Mouse (Mus musculus) heart, postnatal 0 days (tissue): ENCODE measurements at regions not wholly inside any gene's neighbourhood (a gene's known extent, or its start where the extent isn't known, plus 50 kb on each side); places are given as distances from the start of the nearest gene placed in this dataset.

Experiments used
- CTCF ChIP-seq: IDR thresholded peaks from 2 replicates; pipeline ENCODE4 v1.5.1; 2016; ENCODE audit warnings: antibody characterized with exemption, control low read depth, low read depth
- EP300 ChIP-seq: IDR thresholded peaks from 2 replicates; pipeline ENCODE4 v1.6.1; 2016; ENCODE audit warnings: antibody characterized with exemption, low read depth

- no peak for TF ChIP-seq EP300
- no peak for TF ChIP-seq CTCF
Observed at GRCm38 (mm10) chr1:88847333-88848091, 145.5 kb upstream of the Arl4c start.
